Mouse (Mus musculus): Measurements from ENCODE around the gene Gm45234. TPM values are rescaled to one million over a fixed set of nuclear protein-coding genes. Genes with fewer than 3 reads are reported as not detected.

Gm45234 gene
- total RNA-seq, 2 experiments from 2014 or later = not detected

Other genes starting within 250 kb of the Gm45234 start
- 2.8 and 3.3 TPM in 2 replicates for gene C1ra, start 243.6 kb downstream of the Gm45234 start, total RNA-seq (2015)
- gene C1ra, start 243.6 kb downstream of the Gm45234 start, total RNA-seq (2017) = 3.5 and 4.0 TPM in 2 replicates
- gene C1s1, start 213.7 kb downstream of the Gm45234 start, total RNA-seq (2015) = not detected in 2 replicates
- not detected in 2 replicates for gene C1s1, start 213.7 kb downstream of the Gm45234 start, total RNA-seq (2017)
- not detected in 2 replicates for gene C1rb, start 185.7 kb downstream of the Gm45234 start, total RNA-seq (2015)
- gene C1rb, start 185.7 kb downstream of the Gm45234 start, total RNA-seq (2017) = not detected in 2 replicates
- gene C1s2, start 119.9 kb downstream of the Gm45234 start, total RNA-seq (2015) = not detected in 2 replicates
- gene C1s2, start 119.9 kb downstream of the Gm45234 start, total RNA-seq (2017) = not detected in 2 replicates
- 38.4 and 40.7 TPM in 2 replicates for gene Lpcat3, start 93.0 kb downstream of the Gm45234 start, total RNA-seq (2015)
- gene Lpcat3, start 93.0 kb downstream of the Gm45234 start, total RNA-seq (2017) = 27.8 and 28.8 TPM in 2 replicates
- gene Emg1, start 43.8 kb downstream of the Gm45234 start, total RNA-seq (2015) = 204 and 205 TPM in 2 replicates
- gene Emg1, start 43.8 kb downstream of the Gm45234 start, total RNA-seq (2017) = 304 and 317 TPM in 2 replicates
- 229 and 271 TPM in 2 replicates for gene Phb2, start 43.7 kb downstream of the Gm45234 start, total RNA-seq (2015)
- 335 and 374 TPM in 2 replicates for gene Phb2, start 43.7 kb downstream of the Gm45234 start, total RNA-seq (2017)
- gene Ptpn6, start 17.3 kb downstream of the Gm45234 start, total RNA-seq (2015) = 115 and 121 TPM in 2 replicates
- 398 and 466 TPM in 2 replicates for gene Ptpn6, start 17.3 kb downstream of the Gm45234 start, total RNA-seq (2017)
- gene Grcc10, start 14.6 kb downstream of the Gm45234 start, total RNA-seq (2015) = 171 and 179 TPM in 2 replicates
- 99.5 and 133 TPM in 2 replicates for gene Grcc10, start 14.6 kb downstream of the Gm45234 start, total RNA-seq (2017)
- gene Atn1, start 503 bp upstream of the Gm45234 start, total RNA-seq (2015) = 25.2 and 25.7 TPM in 2 replicates
- gene Atn1, start 503 bp upstream of the Gm45234 start, total RNA-seq (2017) = 1.2 and 2.9 TPM in 2 replicates
- not detected in 2 replicates for gene Eno2, start 13.7 kb upstream of the Gm45234 start, total RNA-seq (2015)
- gene Eno2, start 13.7 kb upstream of the Gm45234 start, total RNA-seq (2017) = not detected in 2 replicates
- gene Lrrc23, start 23.7 kb upstream of the Gm45234 start, total RNA-seq (2015) = not detected in 2 replicates
- 0.17 TPM in 1 of 2 replicates, not detected in the other for gene Lrrc23, start 23.7 kb upstream of the Gm45234 start, total RNA-seq (2017)
- gene Spsb2, start 52.6 kb upstream of the Gm45234 start, total RNA-seq (2015) = 1.6 and 2.2 TPM in 2 replicates
- 6.0 and 9.0 TPM in 2 replicates for gene Spsb2, start 52.6 kb upstream of the Gm45234 start, total RNA-seq (2017)
- gene Tpi1, start 58.3 kb upstream of the Gm45234 start, total RNA-seq (2015) = 279 and 298 TPM in 2 replicates
- 240 and 287 TPM in 2 replicates for gene Tpi1, start 58.3 kb upstream of the Gm45234 start, total RNA-seq (2017)
- gene Usp5, start 73.5 kb upstream of the Gm45234 start, total RNA-seq (2015) = 42.0 and 46.7 TPM in 2 replicates
- gene Usp5, start 73.5 kb upstream of the Gm45234 start, total RNA-seq (2017) = 86.1 and 87.7 TPM in 2 replicates
- 130 and 145 TPM in 2 replicates for gene Cdca3, start 73.5 kb upstream of the Gm45234 start, total RNA-seq (2015)
- 149 and 159 TPM in 2 replicates for gene Cdca3, start 73.5 kb upstream of the Gm45234 start, total RNA-seq (2017)
- not detected in 2 replicates for gene Gnb3, start 84.3 kb upstream of the Gm45234 start, total RNA-seq (2015)
- gene Gnb3, start 84.3 kb upstream of the Gm45234 start, total RNA-seq (2017) = not detected in 2 replicates
- 1.3 and 3.5 TPM in 2 replicates for gene P3h3, start 101.7 kb upstream of the Gm45234 start, total RNA-seq (2015)
- 1.00 and 2.5 TPM in 2 replicates for gene P3h3, start 101.7 kb upstream of the Gm45234 start, total RNA-seq (2017)
- not detected in 2 replicates for gene Gpr162, start 108.0 kb upstream of the Gm45234 start, total RNA-seq (2015)
- gene Gpr162, start 108.0 kb upstream of the Gm45234 start, total RNA-seq (2017) = not detected in 2 replicates
- 0.42 and 1.0 TPM in 2 replicates for gene Cd4, start 132.2 kb upstream of the Gm45234 start, total RNA-seq (2015)
- 0.08 and 1.0 TPM in 2 replicates for gene Cd4, start 132.2 kb upstream of the Gm45234 start, total RNA-seq (2017)
- gene Lag3, start 155.7 kb upstream of the Gm45234 start, total RNA-seq (2015) = 0.81 and 1.3 TPM in 2 replicates
- gene Lag3, start 155.7 kb upstream of the Gm45234 start, total RNA-seq (2017) = 0.08 and 1.0 TPM in 2 replicates
- 15.9 and 18.8 TPM in 2 replicates for gene Ptms, start 164.1 kb upstream of the Gm45234 start, total RNA-seq (2015)
- 14.0 and 26.1 TPM in 2 replicates for gene Ptms, start 164.1 kb upstream of the Gm45234 start, total RNA-seq (2017)
- 71.3 and 82.7 TPM in 2 replicates for gene Mlf2, start 175.4 kb upstream of the Gm45234 start, total RNA-seq (2015)
- gene Mlf2, start 175.4 kb upstream of the Gm45234 start, total RNA-seq (2017) = 57.0 and 58.8 TPM in 2 replicates
- gene Cops7a, start 209.5 kb upstream of the Gm45234 start, total RNA-seq (2015) = 86.3 and 90.2 TPM in 2 replicates
- 56.1 and 61.8 TPM in 2 replicates for gene Cops7a, start 209.5 kb upstream of the Gm45234 start, total RNA-seq (2017)
- gene Pianp, start 240.7 kb upstream of the Gm45234 start, total RNA-seq (2015) = 0.15 TPM in 1 of 2 replicates, not detected in the other
- gene Pianp, start 240.7 kb upstream of the Gm45234 start, total RNA-seq (2017) = not detected in 2 replicates